Mouse (Mus musculus): ENCODE data around the gene Trf.
A peak's percentile ranks its signal among the peaks of the same experiment; 100 is the strongest.

The Trf gene

DNA sequence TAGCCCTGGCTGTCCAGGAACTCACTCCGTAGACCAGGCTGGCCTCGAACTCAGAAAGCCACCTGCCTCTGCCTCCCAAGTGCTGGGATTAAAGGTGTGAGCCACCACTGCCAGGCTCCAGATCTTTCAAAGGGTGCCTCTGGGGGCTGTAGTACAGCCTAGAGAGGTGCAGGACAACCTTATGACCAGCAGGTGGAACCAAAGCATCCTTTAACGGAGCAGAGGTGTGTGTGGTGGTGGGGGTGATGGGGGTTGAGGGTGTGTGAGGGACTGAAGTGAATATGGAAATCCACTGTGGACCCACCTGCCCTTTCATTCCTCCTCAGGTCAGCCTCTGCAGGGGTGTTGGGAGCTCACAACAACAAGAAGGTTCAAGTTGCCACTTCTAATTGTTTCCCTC is 4.8 kb downstream of the Trf start:
- DNase-seq (ENCODE audit: low read depth in 2 of 2, low spot score in 2 of 2), result peak in 1 of 2 experiments; percentile 23

DNA sequence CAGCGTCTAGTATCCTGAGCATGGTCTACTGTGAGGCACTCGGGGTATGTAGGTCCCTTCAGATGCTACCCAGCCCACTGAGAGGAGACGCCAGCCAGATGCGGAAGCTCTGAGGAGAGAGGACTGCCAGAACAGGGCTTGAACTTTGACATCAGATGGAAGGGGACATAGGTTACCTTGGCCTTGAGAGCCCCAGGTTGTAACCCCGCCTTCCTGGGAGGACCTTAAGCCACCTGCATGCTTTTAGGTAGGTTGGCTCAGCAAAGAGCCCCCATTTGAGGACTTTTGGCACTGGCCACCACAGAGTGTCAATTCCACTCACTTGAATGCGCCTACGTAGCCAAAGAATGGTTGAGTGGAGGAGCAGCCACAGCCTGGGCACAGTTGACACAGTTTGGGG is 5.5 kb downstream of the Trf start:
- DNase-seq (ENCODE audit: low read depth in 2 of 2, low spot score in 2 of 2), result no peak

DNA sequence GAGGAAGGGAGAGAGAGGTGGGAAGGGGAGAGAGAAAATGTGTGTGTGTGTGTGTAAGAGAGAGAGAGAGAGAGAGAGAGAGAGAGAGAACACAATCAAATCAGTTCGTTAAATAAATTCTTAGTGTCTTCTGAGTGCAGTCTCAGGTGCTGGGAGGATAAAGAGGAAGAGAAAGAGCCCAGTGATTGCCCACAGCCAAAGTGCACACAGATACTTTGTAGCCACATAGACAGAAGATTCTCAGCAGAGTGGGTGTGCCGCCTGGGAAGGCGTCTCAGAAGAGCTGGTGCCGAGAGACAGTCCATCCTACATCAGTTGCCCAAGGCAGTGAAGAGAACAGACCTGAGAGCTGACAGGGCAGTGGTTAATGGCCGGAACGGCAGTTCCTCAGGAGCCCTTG is 16.0 kb downstream of the Trf start:
- DNase-seq (ENCODE audit: low read depth in 2 of 2, low spot score in 2 of 2), result no peak

DNA sequence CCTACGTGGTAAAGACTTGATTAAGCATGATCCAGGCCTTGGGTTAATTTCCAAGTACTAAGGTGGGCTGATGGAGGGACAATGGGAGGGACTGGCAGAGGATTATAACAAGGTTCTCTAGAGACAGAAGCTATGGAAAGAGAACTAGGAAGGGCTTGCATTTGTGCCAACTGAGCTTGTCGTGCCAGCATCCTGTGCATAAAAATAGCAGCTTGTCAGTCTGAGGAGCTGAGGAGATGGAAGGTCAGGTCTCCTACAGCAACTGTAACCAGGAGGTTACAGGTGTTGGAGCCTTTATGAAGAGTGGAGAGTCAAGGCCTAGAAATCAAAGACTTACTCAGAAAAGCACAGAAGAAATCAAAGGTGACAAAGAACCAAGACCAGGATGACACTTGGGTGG is 16.6 kb downstream of the Trf start:
- no peak for DNase-seq (ENCODE audit: low read depth in 2 of 2, low spot score in 2 of 2)

DNA sequence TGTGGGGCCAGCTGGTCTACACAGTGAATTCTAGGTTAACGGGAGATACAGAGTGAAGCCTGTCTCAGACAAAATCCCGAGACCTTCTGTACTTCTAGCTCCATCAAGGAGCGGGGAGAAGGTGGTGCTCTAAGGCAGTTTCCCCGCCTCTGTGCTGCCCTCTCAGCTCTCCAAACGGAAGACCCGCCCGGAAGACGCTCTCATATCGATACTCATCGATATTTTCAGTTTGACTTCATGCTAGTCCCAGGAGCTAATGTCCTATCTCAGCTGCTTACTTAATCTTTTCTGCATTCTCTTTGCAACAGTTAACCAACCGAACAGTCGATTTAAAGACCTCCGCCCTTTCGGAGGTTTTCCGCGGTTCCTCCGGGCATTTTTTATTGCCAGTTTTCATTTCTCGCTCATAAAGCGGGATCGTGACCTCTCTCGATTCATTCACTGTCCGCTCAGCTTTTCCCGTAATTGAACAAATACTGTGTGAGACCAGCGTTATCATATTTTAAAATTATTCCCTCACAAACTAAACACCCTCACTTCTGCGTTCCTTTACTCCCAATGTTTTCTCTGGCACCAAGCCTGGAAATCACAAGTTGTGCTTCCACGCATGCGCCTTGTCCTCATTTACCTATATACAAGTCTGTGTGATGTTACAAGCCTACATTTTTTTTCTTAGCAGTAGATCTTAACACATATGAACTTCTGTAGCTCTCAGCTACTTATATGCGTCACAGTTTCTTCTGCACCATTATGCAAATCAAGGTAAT is 17.4 kb downstream of the Trf start:
- no peak for DNase-seq (ENCODE audit: low read depth in 2 of 2, low spot score in 2 of 2)

DNA sequence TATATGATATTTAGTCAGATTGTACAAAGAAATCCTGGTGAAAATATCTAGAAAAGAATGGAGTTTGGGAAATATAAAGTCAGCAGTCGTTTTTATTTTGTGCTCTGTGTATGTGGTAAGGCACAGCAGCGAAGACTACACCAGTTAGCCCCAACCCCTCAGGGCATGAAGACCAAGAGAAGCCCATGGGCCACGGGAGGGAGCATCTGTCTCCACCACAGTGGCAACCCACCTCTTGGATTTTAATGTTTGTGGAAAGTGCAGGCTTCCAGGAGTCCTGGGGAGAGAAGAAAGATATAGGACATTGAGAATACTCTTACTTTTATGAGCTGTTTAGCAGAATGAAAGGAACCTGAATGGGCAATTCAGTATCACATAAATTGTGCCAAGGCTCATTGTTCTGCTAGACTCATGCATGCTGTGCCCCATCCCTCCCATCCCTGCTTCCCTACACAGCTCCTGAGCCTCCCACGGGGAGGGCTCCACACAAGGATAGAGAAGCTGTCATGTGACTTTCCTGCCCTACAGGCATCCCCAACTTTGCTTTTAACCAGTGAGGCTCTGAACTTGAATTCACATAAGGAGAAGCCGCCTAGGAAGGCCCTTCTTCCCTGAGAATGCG is 21.3 kb downstream of the Trf start:
- DNase-seq (ENCODE audit: low read depth in 2 of 2, low spot score in 2 of 2), result no peak

DNA sequence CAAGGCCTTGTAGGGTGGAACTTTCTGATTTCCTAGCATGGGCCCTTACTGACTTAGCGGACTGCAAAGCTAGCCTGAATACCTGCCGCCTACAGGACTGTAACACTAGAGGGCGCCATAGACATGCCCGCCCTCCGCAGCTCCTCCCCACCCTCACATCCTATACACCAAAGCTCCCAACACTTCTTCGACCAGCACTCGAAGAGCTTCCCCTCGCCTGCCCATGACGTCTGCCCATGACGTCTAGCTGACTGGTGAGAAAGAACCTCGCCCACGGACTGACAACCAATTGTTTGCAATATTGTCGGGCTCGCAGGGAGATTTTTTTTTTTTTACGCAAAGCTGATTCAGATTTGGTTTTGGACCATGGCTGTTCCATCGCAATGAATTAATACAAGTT is 22.4 kb downstream of the Trf start:
- peak; percentile 69 to 72 for DNase-seq (ENCODE audit: low read depth in 2 of 2, low spot score in 2 of 2)

DNA sequence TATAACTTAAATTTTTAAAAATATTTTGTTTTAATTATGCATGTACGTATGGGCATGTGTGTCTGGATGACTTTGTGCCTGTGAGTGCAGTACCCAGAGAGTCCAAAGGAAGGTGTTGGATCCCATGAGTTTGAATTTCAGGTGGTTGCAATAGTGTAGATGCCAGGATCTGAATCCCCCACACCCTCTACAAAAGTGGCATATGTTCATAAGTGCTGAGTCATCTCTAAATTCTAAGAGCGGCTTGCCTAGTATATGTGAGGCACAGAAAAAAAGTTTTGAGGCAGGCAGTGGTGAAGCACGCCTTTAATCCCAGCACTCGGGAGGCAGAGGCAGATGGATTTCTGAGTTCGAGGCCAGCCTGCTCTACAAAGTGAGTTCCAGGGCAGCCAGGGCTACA is 24.5 kb downstream of the Trf start:
- DNase-seq (ENCODE audit: low read depth in 2 of 2, low spot score in 2 of 2), result no peak

DNA sequence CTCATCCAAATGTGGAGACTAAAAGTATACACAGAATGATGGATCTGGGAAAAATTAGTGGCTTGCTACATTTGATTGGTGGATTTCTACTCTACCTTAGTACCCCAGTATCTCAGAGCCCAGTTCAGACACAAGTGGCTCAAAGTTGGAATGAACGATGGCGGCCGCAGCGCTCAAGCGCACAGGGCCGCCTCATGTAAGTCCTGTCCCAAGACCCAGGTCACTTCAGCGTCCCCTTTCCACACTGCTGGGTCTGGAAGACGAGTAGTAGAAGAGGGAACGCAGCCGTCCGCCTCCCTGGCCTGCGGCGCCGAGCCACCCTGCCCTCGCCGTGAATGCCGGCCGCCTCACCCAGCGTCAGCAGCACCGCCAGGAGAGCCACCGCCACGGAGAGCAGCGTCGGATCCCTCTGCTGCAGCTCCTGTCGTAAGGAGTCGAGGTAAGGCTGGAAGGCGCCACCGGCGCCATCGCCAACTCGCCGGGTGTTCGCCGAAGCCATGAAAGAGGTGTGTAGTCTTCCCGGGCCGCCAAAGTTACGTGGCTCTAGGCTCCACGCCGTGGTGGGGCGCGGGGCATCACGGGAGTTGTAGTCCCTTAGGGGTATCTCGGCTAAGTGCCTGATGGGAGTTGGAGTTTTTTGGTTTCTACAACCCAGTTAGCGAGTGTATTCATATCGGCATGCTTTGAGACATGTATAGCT is 28.5 kb downstream of the Trf start, which contains the start of gene Srprb:
Srprb (minus strand) TSS at position 577 of the 700 bp plus-strand sequence.
- peak; percentile 87 to 93 for DNase-seq (ENCODE audit: low read depth in 2 of 2, low spot score in 2 of 2)

DNA sequence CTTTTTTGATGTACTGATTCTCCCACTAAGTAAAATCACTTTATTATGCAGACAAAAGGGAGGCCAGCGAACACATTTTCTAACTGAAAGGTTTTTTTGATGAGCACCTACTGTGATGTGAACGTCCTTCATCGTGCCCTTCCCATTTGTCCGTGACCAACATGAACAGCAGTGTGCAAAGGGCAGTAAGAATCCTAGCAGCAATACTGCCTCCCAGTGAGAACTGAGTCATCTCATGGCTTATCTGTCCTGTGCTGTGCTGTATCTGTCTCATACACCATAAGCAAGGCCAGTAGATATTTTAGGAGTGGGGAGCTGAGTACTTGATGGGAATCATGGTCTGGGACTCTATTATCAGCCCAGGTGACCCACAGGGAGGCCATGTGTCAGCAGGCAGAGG is 41.8 kb downstream of the Trf start:
- no peak for DNase-seq (ENCODE audit: low read depth in 2 of 2, low spot score in 2 of 2)

DNA sequence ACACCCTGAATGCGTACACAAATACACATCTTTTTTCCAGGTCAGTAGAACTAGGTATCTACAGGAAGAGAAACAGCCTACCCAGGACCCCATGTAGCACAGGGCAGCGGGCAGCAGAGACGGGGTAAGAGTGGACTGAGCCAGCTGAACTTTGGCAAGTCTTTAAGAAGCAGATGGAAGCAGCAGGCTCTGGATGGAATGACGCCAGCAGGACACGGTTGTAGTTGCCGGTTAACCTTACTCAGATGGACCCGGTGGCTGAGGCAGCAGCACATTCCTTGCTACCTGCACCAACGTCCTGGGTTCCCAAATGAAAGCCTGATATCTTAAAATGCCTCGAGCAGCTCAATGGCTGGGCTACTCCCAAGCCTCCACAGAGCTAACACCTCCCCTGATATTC is 43.5 kb downstream of the Trf start:
- DNase-seq (ENCODE audit: low read depth in 2 of 2, low spot score in 2 of 2), result no peak

DNA sequence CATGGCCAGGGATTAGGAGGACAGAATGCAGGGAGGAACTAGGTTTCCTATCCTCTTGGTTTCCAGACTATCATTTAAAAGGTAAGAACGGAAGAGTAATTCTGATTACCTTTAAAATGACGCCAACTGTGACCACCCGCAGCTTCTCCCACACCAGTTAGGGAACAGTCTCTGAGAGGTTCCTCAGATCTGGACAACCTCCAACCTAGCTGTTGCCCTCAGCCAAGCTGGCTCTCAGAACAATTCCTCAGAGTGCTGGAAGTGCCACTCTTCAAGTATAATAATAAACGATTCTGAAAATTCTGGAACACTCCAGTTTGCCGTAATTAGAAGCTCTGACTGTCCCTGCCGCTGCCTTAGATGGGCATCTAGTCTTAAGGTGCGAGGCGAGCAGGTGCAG is 44.3 kb downstream of the Trf start:
- no peak for DNase-seq (ENCODE audit: low read depth in 2 of 2, low spot score in 2 of 2)

DNA sequence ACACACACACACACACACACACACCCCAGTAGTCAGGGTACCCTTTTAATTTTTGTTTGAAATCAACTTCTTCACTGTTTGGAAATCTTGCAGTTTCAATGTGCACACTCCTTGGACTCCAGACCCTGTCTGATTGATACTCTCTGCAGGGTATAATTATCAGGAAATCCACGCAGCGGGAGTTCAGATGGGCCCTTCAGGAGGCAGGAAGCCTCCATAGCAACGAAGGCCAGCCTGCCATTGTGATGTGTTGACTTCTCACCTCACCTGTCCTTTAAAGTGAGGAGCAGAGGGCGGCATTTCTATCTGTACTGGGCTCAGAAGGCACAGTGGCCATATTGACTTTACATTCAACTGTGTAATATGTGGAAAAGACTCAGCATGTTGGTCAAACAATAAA is 45.4 kb downstream of the Trf start:
- DNase-seq (ENCODE audit: low read depth in 2 of 2, low spot score in 2 of 2), result no peak

DNA sequence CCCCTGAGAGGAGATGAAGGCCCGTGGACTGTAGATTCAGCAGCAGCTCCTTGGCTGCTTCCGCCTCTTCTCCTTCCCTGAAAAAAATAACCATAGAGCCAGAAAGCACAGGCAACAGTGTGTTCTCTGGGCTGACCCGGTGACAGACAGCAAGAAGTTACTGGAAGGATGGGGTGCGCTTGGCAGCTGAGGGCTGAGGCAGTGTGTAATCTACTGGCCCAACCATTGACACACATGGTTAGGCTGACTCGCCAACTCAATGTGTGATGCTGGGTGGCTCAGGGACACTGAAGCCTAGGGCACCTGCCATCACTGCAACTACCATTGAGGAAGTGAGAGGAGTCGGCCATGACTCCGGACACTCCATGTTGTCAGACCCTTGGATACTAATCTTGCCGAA is 48.4 kb downstream of the Trf start:
- DNase-seq (ENCODE audit: low read depth in 2 of 2, low spot score in 2 of 2), result no peak

DNA sequence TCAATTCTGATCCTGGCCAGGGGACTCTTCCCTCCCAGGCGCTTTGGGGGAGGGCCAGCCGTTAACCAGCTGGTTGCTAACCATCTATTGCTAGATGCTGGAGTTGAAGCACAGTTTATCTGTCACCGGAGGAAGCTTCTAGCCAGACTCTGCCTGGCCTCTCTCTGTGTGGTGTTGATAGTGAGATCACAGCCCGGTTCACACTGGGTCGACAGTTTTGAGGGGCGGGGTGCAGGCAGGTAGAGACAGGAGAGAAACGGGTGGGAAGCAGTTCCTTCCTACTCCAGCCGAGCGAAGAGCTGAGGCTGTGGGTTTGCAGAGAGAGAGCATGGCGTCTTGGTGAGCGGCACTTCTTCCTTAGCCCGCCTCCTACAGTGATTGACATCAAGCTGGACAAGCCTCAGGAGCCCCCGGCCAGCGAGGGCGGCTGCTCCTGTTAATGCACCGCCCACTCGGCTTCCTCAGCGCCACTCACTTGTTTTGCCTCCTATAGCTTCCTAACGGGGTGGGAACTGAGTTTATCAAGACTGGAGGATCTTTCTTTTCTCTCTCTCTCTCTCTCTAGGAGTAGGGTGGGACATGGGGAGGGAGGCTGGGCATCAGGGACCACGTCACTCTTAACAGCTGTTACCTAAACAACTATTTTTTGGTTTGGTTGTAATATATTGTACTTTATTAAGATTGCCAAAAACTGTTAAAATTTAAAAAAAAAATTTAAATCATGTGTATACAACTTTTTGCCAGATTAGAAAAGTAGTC is 49.3 kb downstream of the Trf start:
- DNase-seq (ENCODE audit: low read depth in 2 of 2, low spot score in 2 of 2), result peak; percentile 35 to 39

DNA sequence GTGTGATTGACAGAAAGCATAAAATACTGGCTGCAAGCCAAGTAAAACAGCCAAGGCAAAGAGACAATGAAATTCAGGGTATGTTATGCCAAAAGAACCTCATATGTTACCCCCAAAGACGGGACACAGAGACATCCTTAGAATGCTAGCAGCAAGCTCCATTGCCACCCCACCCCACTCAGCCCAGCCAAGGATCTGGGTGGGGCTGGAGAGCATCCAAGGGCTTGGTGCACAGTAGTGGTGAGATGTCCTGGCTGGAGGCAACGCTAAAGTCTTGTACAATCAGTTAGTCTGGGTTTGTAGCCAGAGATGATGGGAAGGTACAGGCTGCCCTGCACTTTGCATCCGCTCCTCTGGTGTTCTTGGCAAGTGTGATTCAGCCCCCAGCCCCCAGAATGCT is 49.9 kb downstream of the Trf start:
- no peak for DNase-seq (ENCODE audit: low read depth in 2 of 2, low spot score in 2 of 2)

DNA sequence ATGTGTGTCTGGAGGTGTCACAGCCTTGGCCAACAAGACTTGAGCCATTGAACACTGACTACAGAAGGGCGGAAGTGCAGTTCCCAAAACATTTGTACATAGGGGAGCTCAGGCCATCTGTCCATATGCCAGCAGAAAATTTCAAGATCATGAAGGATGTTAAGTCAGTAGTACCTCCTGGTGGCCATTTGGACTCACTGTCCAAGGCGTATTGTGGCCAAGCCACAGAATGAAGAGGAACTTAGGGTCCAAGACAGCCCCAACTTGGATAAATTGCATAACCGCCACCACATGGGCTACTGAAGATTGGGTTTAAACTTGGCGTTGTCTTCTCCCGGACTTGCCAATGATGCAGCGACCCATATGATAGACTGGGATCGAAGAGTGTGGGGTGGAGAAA is 54.6 kb downstream of the Trf start:
- no peak for DNase-seq (ENCODE audit: low read depth in 2 of 2, low spot score in 2 of 2)

DNA sequence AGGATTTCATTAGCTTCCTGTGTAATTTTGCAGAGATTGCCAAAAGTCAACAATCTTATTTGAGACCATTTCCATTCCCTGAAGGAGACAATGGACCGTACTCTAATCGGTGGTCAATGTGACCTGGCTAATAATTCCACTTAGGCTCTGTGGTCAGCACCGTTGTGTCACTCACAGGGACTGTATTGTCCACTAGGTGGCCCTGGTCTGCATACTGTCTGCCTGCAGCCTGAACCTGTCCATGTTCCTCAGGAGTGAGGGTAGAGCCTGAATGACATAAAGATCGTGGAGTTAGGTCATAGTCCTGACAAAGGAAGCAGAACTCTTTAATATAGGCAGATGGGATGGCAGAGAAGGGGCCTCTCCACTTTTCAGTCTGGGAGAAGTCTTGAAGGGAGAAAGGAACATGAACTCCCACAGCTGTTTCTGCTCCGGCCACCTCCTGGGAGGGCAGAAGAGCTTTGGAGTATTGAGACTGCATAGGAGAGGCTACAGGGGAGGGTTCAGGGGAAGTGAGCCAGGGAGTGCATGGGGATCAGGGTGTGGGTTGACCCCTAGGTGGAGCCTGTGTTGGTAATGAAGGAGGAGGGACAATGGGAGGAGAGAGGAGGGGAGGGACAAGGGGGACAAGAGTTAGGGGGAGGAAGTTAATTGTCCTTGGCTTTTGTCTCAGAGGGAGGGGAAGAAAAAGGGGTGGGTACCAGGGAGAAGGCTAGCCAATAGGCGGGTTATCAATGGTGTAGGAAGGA is 55.3 kb downstream of the Trf start:
- no peak for DNase-seq (ENCODE audit: low read depth in 2 of 2, low spot score in 2 of 2)

DNA sequence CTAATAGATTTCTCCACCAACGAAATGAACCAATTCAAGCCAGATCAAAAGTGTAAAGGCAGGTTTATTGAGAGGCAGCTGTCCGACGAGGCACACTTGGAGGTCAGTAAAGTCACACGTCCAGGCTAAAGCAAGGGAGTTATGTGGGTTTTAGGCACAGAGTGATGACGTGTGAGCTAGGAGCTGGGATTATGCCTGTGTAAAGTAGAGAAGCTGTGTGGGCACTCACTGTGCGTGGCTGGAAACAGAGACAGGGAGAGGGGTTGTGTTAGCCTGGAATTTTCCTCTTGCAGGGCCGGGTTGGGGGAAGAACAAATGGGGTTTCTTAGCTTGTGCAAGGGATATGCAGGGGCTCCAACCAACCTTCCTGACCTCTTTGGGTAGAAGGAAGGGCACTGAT is 61.5 kb downstream of the Trf start:
- DNase-seq (ENCODE audit: low read depth in 2 of 2, low spot score in 2 of 2), result no peak

DNA sequence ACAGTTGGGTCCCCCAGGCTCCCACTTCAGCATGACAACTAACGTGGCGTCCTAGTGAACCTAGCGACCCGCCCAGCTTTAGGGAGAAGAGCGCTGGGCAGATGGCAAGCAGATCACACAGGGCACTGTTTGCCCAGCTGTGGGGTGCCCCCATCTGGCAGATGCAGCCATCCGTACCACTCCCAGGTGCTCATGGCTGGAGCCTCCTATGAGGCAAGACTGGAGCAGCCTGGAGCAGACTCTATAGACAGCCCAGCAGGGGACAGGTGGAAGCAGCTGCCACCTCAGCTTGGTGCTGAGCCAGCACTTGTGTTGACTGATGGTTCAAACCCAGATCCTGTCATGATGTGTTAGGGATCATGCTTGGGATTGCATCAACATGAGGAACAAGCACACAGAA is 62.2 kb downstream of the Trf start:
- no peak for DNase-seq (ENCODE audit: low read depth in 2 of 2, low spot score in 2 of 2)

DNA sequence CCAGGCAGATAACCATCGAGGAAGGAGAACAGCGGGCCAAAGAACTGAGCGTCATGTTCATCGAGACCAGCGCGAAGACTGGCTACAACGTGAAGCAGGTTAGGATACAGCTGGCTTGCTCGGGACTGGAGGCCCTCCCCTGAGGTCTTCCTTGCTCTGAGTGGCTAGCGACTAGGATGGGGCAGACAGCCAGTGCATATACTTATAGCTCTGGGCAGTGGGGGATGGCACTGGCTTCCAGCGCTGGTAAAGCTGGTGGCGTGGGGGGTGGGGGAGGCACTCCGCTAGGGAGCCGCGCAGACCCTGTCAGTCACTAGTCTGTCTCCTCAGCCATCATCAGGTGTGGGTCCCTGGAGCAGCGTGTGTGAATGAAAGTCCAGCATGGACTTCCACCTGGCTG is 66.4 kb downstream of the Trf start:
- DNase-seq (ENCODE audit: low read depth in 2 of 2, low spot score in 2 of 2), result no peak

All from CD8-positive naive resting alpha-beta T cell, adult 2 months (primary cell).